Mouse (Mus musculus) kidney, embryonic 15.5 days (tissue): ENCODE data around the gene Ak9. TPM values are rescaled to one million over a fixed set of nuclear protein-coding genes. Genes with fewer than 3 reads are reported as not detected.

Experiments used
- ATAC-seq: fragments of 200-750 bp; cut with Nextera tagmentation; replicated peaks from 2 replicates; pipeline ENCODE4 v1.8.0; 2017; ENCODE audit warnings: moderate TSS enrichment; ENCODE audit not compliant: low FRiP score
- H3K27ac ChIP-seq: fragments of 300-500 bp; sonication (generic); 2 replicates; pipeline ENCODE4 v1.5.1; 2015; ENCODE audit warnings: mild to moderate bottlenecking, inconsistent platforms
- H3K27me3 ChIP-seq: fragments of 300-500 bp; sonication (generic); 2 replicates; pipeline ENCODE4 v1.6.1; 2015; ENCODE audit warnings: inconsistent platforms
- H3K36me3 ChIP-seq: fragments of 300-500 bp; sonication (generic); 2 replicates; pipeline ENCODE4 v1.6.1; 2015; ENCODE audit warnings: inconsistent platforms
- H3K4me1 ChIP-seq: fragments of 300-500 bp; sonication (generic); 2 replicates; pipeline ENCODE4 v1.6.1; 2015; ENCODE audit warnings: inconsistent platforms
- H3K4me2 ChIP-seq: fragments of 300-500 bp; sonication (generic); 2 replicates; pipeline ENCODE4 v1.6.1; 2015; ENCODE audit warnings: moderate library complexity, mild to moderate bottlenecking, inconsistent platforms
- H3K4me3 ChIP-seq: fragments of 300-500 bp; sonication (generic); replicated peaks from 2 replicates; pipeline ENCODE4 v1.5.1; 2015; ENCODE audit warnings: mild to moderate bottlenecking, inconsistent platforms
- H3K9ac ChIP-seq: fragments of 300-500 bp; sonication (generic); 2 replicates; pipeline ENCODE4 v1.6.1; 2015; ENCODE audit warnings: mild to moderate bottlenecking, inconsistent platforms
- H3K9me3 ChIP-seq: fragments of 300-500 bp; sonication (generic); replicated peaks from 2 replicates; pipeline ENCODE4 v1.6.1; 2016; ENCODE audit warnings: inconsistent platforms
- WGBS: fragments of 180-500 bp; shearing (Covaris S2); methylation state at CpG from one replicate; pipeline ENCODE4 v1.1.7; 2015; ENCODE audit warnings: mixed read lengths; 5-methylcytosine and 5-hydroxymethylcytosine counted together
- polyA plus RNA-seq: library from polyadenylated mRNA; unstranded; fragments of >200 nt; fragmentation: Nextera tagmentation; extraction: Ambion mirVana; gene quantifications from 2 replicates; pipeline ENCODE4 v1.2.1, GENCODE M21; 2015

The Ak9 gene
- polyA plus RNA-seq, 1 experiment from 2014 or later = 0.04 TPM

- no peak overlapping the region for H3K27ac ChIP-seq
- 39% methylated on average over 16 of the region's 16 CpGs for WGBS
- no peaks in the 10 kb centered on the region for H3K27me3 ChIP-seq
- peaks cover 22% of the 10 kb centered on the region for H3K4me1 ChIP-seq
- no peaks in the 10 kb centered on the region for H3K9me3 ChIP-seq
- H3K4me3 ChIP-seq = no peak overlapping the region
- no peak overlapping the region for H3K4me2 ChIP-seq
- peak; percentile 91 for ATAC-seq
- H3K36me3 ChIP-seq = no peaks in the 10 kb centered on the region
- H3K9ac ChIP-seq = 0 out of 2 replicates have a peak overlapping the region, but pooled peaks have one; percentile 26
These were observed 14.9 kb upstream of the Ak9 start for GRCm38 (mm10) chr10:41288771-41289415.

DNA sequence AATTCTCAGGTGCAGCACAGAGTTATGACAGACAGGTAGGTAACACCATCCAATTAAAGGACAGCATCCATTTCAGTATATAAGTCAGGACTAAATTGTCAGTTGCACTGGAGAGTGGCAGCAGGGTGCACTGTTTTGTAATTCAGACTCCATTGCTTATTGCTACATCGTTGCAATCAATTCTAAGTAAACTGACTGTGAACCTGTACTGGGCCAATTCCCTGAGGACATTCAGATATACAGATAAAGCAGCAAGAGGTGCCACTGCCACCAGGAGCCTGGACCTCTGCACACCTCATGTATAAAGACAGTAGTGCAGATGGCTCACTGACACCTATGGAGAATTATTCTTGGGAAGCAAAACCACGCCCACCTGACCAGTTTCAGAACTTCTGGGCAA lies 12.8 kb upstream of the Ak9 start:
- no peak overlapping the region for H3K9ac ChIP-seq
- no peaks in the 10 kb centered on the region for H3K27me3 ChIP-seq
- WGBS = 74% methylated on average over 2 of the region's 2 CpGs
- peaks cover 25% of the 10 kb centered on the region for H3K4me1 ChIP-seq
- H3K4me2 ChIP-seq = no peak overlapping the region
- no peaks in the 10 kb centered on the region for H3K9me3 ChIP-seq
- H3K27ac ChIP-seq = no peak overlapping the region
- no peak for ATAC-seq
- no peak overlapping the region for H3K4me3 ChIP-seq
- no peaks in the 10 kb centered on the region for H3K36me3 ChIP-seq

- Histone ChIP-seq H3K27ac (peak overlapping the region; percentile 64), H3K4me3 (0 out of 2 replicates have a peak overlapping the region, but pooled peaks have one; percentile 15)
These were observed 10.8 kb upstream of the Ak9 start for GRCm38 (mm10) chr10:41293019-41293418.

GRCm38 (mm10) chr10:41294734-41295133 lies 9.0 kb upstream of the Ak9 start:
- no peaks in the 10 kb centered on the region for H3K36me3 ChIP-seq
- H3K27me3 ChIP-seq = no peaks in the 10 kb centered on the region
- no peak overlapping the region for H3K9ac ChIP-seq
- peaks cover 22% of the 10 kb centered on the region for H3K4me1 ChIP-seq
- 81% methylated on average over 11 of the region's 11 CpGs for WGBS
- no peak overlapping the region for H3K27ac ChIP-seq
- no peak overlapping the region for H3K4me2 ChIP-seq
- H3K4me3 ChIP-seq = no peak overlapping the region
- H3K9me3 ChIP-seq = no peaks in the 10 kb centered on the region
- no peak for ATAC-seq

More at GRCm38 (mm10) chr10:41293019-41293418, 10.8 kb upstream of the Ak9 start:
- Histone ChIP-seq H3K4me1 (peaks cover 25% of the 10 kb centered on the region), H3K4me2 (peak overlapping the region; percentile 38), H3K27me3 (no peaks in the 10 kb centered on the region), H3K36me3 (no peaks in the 10 kb centered on the region), H3K9me3 (no peaks in the 10 kb centered on the region), H3K9ac (no peak overlapping the region)
- peak; percentile 34; the same call in 1 of the 2 replicates for ATAC-seq
- 2% methylated on average over 7 of the region's 7 CpGs for WGBS

- no peak overlapping the region for H3K4me3 ChIP-seq
- H3K36me3 ChIP-seq = no peaks in the 10 kb centered on the region
- H3K4me1 ChIP-seq = peaks cover 22% of the 10 kb centered on the region
- H3K27me3 ChIP-seq = no peaks in the 10 kb centered on the region
- 58% methylated on average over 7 of the region's 7 CpGs for WGBS
- H3K27ac ChIP-seq = no peak overlapping the region
- ATAC-seq = no peak
- H3K4me2 ChIP-seq = no peak overlapping the region
- H3K9me3 ChIP-seq = no peaks in the 10 kb centered on the region
- H3K9ac ChIP-seq = no peak overlapping the region
These were observed 8.6 kb upstream of the Ak9 start for GRCm38 (mm10) chr10:41295145-41295544.

- Histone ChIP-seq H3K27me3 (no peaks in the 10 kb centered on the region), H3K4me2 (no peak overlapping the region), H3K9ac (no peak overlapping the region), H3K27ac (no peak overlapping the region), H3K9me3 (no peaks in the 10 kb centered on the region), H3K4me3 (no peak overlapping the region), H3K36me3 (no peaks in the 10 kb centered on the region), H3K4me1 (peaks cover 7% of the 10 kb centered on the region)
- ATAC-seq = no peak
- WGBS = 50% methylated on average over 1 of the region's 1 CpGs
These were observed 3.6 kb upstream of the Ak9 start for GRCm38 (mm10) chr10:41300161-41300560.

DNA sequence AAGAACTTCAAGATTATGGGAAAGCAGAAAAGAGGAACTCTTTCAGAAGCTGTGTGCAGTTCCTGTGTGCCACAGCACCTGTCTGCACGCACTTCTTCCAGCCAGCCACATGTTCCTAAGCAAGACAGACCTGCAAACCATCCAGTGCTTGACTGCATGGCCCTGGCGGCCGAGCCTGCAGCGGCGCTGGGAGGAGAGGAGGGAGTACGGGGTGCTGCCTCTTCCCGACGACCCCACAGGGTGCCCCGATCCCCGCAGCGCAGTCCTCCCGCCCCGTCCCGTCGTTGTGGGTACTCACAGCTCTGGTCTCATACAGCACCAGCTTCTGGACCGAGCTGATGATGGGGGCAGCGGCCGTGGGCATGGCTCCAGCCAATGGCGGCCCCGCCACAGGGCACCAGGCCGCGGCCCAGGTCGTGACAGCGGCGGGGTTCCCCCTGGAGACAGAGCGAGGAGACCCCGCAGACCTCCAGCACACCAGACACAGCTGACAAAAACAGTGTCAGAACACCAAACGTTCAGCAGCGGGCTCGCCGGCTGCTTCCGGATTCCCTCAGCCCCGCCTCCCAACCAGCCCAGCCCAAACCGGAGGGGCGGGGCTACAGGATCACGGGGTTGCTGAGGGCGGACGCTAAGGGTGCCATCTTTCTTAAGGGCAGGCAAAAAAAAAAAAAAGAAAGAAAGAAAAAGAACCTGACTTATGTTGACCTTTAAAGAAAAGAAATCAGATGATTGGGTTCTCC lies 920 bp upstream of the Ak9 start, which contains the start of gene Fig4:
Gene Fig4, minus strand, starts transcription at position 572 of the 743 bp plus-strand sequence.
- Histone ChIP-seq H3K9ac (peak within 1 kb of the TSS; percentile 77), H3K9me3 (no peaks in the 10 kb centered on the region), H3K27me3 (no peaks in the 10 kb centered on the region), H3K36me3 (no peaks in the 10 kb centered on the region), H3K27ac (peak within 1 kb of the TSS; percentile 75), H3K4me2 (peak within 1 kb of the TSS; percentile 91), H3K4me1 (peaks cover 6% of the 10 kb centered on the region; the same call in 1 of the 2 replicates), H3K4me3 (peak within 1 kb of the TSS; percentile 93)
- WGBS = 0% methylated on average over 37 of the region's 38 CpGs
- peak; percentile 93 for ATAC-seq

DNA sequence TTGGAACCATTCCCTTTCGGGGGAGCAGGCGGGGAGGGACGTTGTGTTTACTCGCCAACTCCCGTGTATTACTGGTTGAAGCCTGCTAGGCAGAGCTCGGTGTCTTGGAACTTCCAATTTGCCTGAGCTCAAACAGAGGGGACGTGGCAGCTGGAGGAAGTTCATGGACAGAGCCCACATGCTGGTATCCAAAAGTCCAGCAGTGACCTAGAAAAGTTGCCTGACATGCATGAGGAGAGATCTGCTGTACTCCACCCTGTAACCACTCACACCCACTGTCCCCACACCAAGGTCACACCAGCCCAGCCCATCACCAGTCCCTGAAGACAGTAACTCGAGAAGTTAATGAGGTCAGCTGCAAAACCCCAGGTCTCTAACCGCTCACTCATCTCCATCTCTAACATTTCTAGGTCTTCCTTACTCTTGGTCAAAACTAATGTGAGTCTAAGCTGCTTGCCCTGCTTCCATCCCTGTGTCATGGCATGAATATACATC lies 1.2 kb downstream of the Ak9 start:
- Histone ChIP-seq H3K4me2 (no peak overlapping the region), H3K4me3 (no peak overlapping the region), H3K9me3 (no peaks in the 10 kb centered on the region), H3K27me3 (no peaks in the 10 kb centered on the region), H3K36me3 (no peaks in the 10 kb centered on the region), H3K4me1 (peaks cover 6% of the 10 kb centered on the region; the same call in 1 of the 2 replicates), H3K9ac (no peak overlapping the region), H3K27ac (no peak overlapping the region)
- ATAC-seq = no peak
- WGBS = 67% methylated on average over 9 of the region's 9 CpGs

GRCm38 (mm10) chr10:41308205-41308604 lies 4.4 kb downstream of the Ak9 start:
- H3K4me1 ChIP-seq = no peaks in the 10 kb centered on the region
- H3K9ac ChIP-seq = no peak overlapping the region
- H3K9me3 ChIP-seq = no peaks in the 10 kb centered on the region
- WGBS = 91% methylated on average over 4 of the region's 4 CpGs
- no peak for ATAC-seq
- no peaks in the 10 kb centered on the region for H3K27me3 ChIP-seq
- no peak overlapping the region for H3K4me3 ChIP-seq
- H3K4me2 ChIP-seq = no peak overlapping the region
- H3K27ac ChIP-seq = no peak overlapping the region
- H3K36me3 ChIP-seq = no peaks in the 10 kb centered on the region

DNA sequence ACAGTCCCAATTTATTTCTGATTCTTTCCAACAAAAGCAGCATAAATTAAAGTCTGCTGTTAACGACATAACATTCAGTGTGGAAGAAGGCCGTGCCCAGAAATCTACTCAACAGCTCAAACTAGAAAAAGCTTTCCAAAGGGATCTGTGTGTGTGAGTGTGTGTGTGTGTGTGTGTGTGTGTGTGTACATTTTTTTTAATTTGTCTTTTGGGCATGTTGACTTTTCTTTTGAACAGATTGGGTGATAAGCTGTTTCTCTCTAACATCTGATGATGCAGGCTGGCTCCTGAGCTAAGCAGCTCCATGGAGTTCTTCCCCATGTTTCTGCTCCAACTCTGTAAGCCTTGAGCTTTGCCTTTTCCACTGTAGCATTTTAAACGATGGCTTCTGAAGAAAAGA lies 12.1 kb downstream of the Ak9 start:
- no peak for ATAC-seq
- Histone ChIP-seq H3K4me1 (no peaks in the 10 kb centered on the region), H3K4me3 (no peak overlapping the region), H3K9me3 (no peaks in the 10 kb centered on the region), H3K4me2 (no peak overlapping the region), H3K27me3 (no peaks in the 10 kb centered on the region), H3K9ac (no peak overlapping the region), H3K36me3 (no peaks in the 10 kb centered on the region), H3K27ac (no peak overlapping the region)
- WGBS = 75% methylated on average over 3 of the region's 3 CpGs

DNA sequence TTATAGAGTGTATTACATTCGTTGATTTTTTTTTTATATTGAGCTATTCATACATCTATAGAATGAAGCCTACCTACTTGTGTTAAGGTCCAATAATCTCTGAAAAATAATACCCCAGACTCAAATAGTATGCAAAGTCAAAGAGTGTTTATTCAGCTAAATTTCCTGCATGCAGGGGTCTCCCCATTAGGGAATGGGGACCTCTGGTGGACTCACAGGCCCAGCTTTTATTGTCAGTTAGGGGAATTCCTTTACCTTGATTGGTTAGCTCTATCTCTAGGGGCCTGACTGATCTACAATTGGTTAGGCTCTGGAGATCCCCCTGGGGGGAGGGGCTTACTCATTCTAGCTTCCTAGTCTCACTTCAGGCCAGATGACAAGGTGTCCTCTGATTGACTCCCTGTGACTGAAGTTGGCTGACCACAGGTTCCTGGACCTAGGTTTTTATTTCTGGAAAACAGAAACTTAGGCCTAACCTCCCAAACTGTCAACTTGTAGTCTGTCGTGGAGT lies 28.8 kb downstream of the Ak9 start:
- Histone ChIP-seq H3K9me3 (no peaks in the 10 kb centered on the region), H3K27me3 (no peaks in the 10 kb centered on the region), H3K4me1 (no peaks in the 10 kb centered on the region), H3K9ac (no peak overlapping the region), H3K4me2 (no peak overlapping the region), H3K27ac (no peak overlapping the region), H3K36me3 (no peaks in the 10 kb centered on the region), H3K4me3 (no peak overlapping the region)
- WGBS = 82% methylated on average over 2 of the region's 2 CpGs
- ATAC-seq = no peak

GRCm38 (mm10) chr10:41341346-41341745 lies 37.6 kb downstream of the Ak9 start:
- Histone ChIP-seq H3K9me3 (no peaks in the 10 kb centered on the region), H3K4me3 (no peak overlapping the region), H3K9ac (no peak overlapping the region), H3K4me1 (no peaks in the 10 kb centered on the region), H3K36me3 (no peaks in the 10 kb centered on the region), H3K27ac (no peak overlapping the region), H3K27me3 (no peaks in the 10 kb centered on the region), H3K4me2 (no peak overlapping the region)
- no peak for ATAC-seq
- WGBS = 81% methylated on average over 7 of the region's 7 CpGs
